Mouse (Mus musculus): ENCODE measurements at regions not wholly inside any gene's neighbourhood (a gene's known extent, or its start where the extent isn't known, plus 50 kb on each side); places are given as distances from the start of the nearest gene placed in this dataset.

GRCm38 (mm10) chr14:58714856-58715255 lies 427.8 kb downstream of the 1700129C05Rik start:
- no peak for DNase-seq (ENCODE audit: low spot score)
- intact Hi-C loops (cut with DNase I): no loop called here

GRCm38 (mm10) chr14:58709861-58710260 lies 432.8 kb downstream of the 1700129C05Rik start:
- DNase-seq (ENCODE audit: low spot score): peak; percentile 24
- intact Hi-C loops (cut with DNase I): no loop called here

- no peak for DNase-seq (ENCODE audit: low spot score)
- intact Hi-C loops (cut with DNase I): no loop called here
Observed at GRCm38 (mm10) chr14:58709281-58709680, 433.4 kb downstream of the 1700129C05Rik start.

- DNase-seq (ENCODE audit: low spot score): no peak
- intact Hi-C loops (cut with DNase I): loop anchor here (2.0 kb wide), 1 partner anchor 667 kb away; no protein-coding TSS in a partner anchor
Observed at GRCm38 (mm10) chr14:58701765-58702164, 440.9 kb downstream of the 1700129C05Rik start.

GRCm38 (mm10) chr14:58691129-58691828 lies 451.4 kb downstream of the 1700129C05Rik start:
- intact Hi-C loops (cut with DNase I): no loop called here
- no peak for DNase-seq (ENCODE audit: low spot score)

GRCm38 (mm10) chr14:58687814-58688213 lies 454.9 kb downstream of the 1700129C05Rik start:
- no peak for DNase-seq (ENCODE audit: low spot score)
- intact Hi-C loops (cut with DNase I): no loop called here

- intact Hi-C loops (cut with DNase I): no loop called here
- no peak for DNase-seq (ENCODE audit: low spot score)
Observed at GRCm38 (mm10) chr14:58678781-58679180, 463.9 kb downstream of the 1700129C05Rik start.

GRCm38 (mm10) chr14:58678126-58678656 lies 464.5 kb downstream of the 1700129C05Rik start:
- intact Hi-C loops (cut with DNase I): no loop called here

GRCm38 (mm10) chr14:58675146-58675545 lies 467.5 kb downstream of the 1700129C05Rik start:
- no peak for DNase-seq (ENCODE audit: low spot score)
- intact Hi-C loops (cut with DNase I): no loop called here

More at GRCm38 (mm10) chr14:58678126-58678656, 464.5 kb downstream of the 1700129C05Rik start:
- no peak for DNase-seq (ENCODE audit: low spot score)

GRCm38 (mm10) chr14:58663946-58664345 lies 478.7 kb downstream of the 1700129C05Rik start:
- DNase-seq (ENCODE audit: low spot score): no peak
- intact Hi-C loops (cut with DNase I): no loop called here

- intact Hi-C loops (cut with DNase I): no loop called here
- DNase-seq (ENCODE audit: low spot score): no peak
Observed at GRCm38 (mm10) chr14:58662601-58663000, 480.1 kb downstream of the 1700129C05Rik start.

GRCm38 (mm10) chr14:58661416-58661815 lies 481.3 kb downstream of the 1700129C05Rik start:
- intact Hi-C loops (cut with DNase I): no loop called here
- no peak for DNase-seq (ENCODE audit: low spot score)

GRCm38 (mm10) chr14:58657263-58657662 lies 485.4 kb downstream of the 1700129C05Rik start:
- intact Hi-C loops (cut with DNase I): no loop called here
- no peak for DNase-seq (ENCODE audit: low spot score)

- no peak for DNase-seq (ENCODE audit: low spot score)
- intact Hi-C loops (cut with DNase I): no loop called here
Observed at GRCm38 (mm10) chr14:58656935-58657238, 485.8 kb downstream of the 1700129C05Rik start.

- intact Hi-C loops (cut with DNase I): no loop called here
- no peak for DNase-seq (ENCODE audit: low spot score)
Observed at GRCm38 (mm10) chr14:58656212-58656934, 486.3 kb downstream of the 1700129C05Rik start.

GRCm38 (mm10) chr14:58653026-58653425 lies 489.7 kb downstream of the 1700129C05Rik start:
- intact Hi-C loops (cut with DNase I): no loop called here
- no peak for DNase-seq (ENCODE audit: low spot score)

- intact Hi-C loops (cut with DNase I): no loop called here
Observed at GRCm38 (mm10) chr14:58652004-58652403, 490.7 kb downstream of the 1700129C05Rik start.

GRCm38 (mm10) chr14:58651210-58651609 lies 491.5 kb downstream of the 1700129C05Rik start:
- DNase-seq (ENCODE audit: low spot score): no peak

More at GRCm38 (mm10) chr14:58652004-58652403, 490.7 kb downstream of the 1700129C05Rik start:
- DNase-seq (ENCODE audit: low spot score): no peak

GRCm38 (mm10) chr14:58638337-58638696 lies 504.4 kb downstream of the 1700129C05Rik start:
- intact Hi-C loops (cut with DNase I): no loop called here
- DNase-seq (ENCODE audit: low spot score): no peak

More at GRCm38 (mm10) chr14:58651210-58651609, 491.5 kb downstream of the 1700129C05Rik start:
- intact Hi-C loops (cut with DNase I): no loop called here

GRCm38 (mm10) chr14:58637405-58638336 lies 505.0 kb downstream of the 1700129C05Rik start:
- no peak for DNase-seq (ENCODE audit: low spot score)
- intact Hi-C loops (cut with DNase I): no loop called here

Measured in heart, postnatal 25 days (tissue).